Mouse (Mus musculus): ENCODE data around the gene Nup54. TPM values are rescaled to one million over a fixed set of nuclear protein-coding genes. Genes with fewer than 3 reads are reported as not detected.

Nup54 gene
- polyA plus RNA-seq, 1 experiment from 2014 or later: 53.0 TPM

- 81% methylated on average over 14 of the region's 14 CpGs for WGBS
- H3K36me3 ChIP-seq (ENCODE audit: control insufficient read depth, insufficient read depth, low read length): no peaks in the 10 kb centered on the region
- H3K27ac ChIP-seq (ENCODE audit: low read length): 0 out of 2 replicates have a peak overlapping the region, but pooled peaks have one; percentile 23
- no peak for ATAC-seq
- no peak overlapping the region for H3K9ac ChIP-seq (ENCODE audit: low read depth, low read length)
- H3K4me2 ChIP-seq (ENCODE audit: low read depth, low read length): no peak overlapping the region
- H3K4me3 ChIP-seq (ENCODE audit: low read length): no peak overlapping the region
- H3K27me3 ChIP-seq (replicated peaks; ENCODE audit: control insufficient read depth, insufficient read depth, low read length): no peaks in the 10 kb centered on the region
- peaks cover 16% of the 10 kb centered on the region for H3K4me1 ChIP-seq (ENCODE audit: control insufficient read depth, insufficient read depth, low read length)
- H3K9me3 ChIP-seq (ENCODE audit: control insufficient read depth, low read length): no peaks in the 10 kb centered on the region
Measured at GRCm38 (mm10) chr5:92371361-92371976, 63.5 kb downstream of the Nup54 start.

GRCm38 (mm10) chr5:92370891-92371290 is 64.1 kb downstream of the Nup54 start:
- Histone ChIP-seq H3K9me3 (ENCODE audit: control insufficient read depth, low read length) (no peaks in the 10 kb centered on the region), H3K4me3 (ENCODE audit: low read length) (no peak overlapping the region), H3K27me3 (replicated peaks; ENCODE audit: control insufficient read depth, insufficient read depth, low read length) (no peaks in the 10 kb centered on the region), H3K27ac (ENCODE audit: low read length) (0 out of 2 replicates have a peak overlapping the region, but pooled peaks have one; percentile 23), H3K4me2 (ENCODE audit: low read depth, low read length) (no peak overlapping the region), H3K9ac (ENCODE audit: low read depth, low read length) (no peak overlapping the region), H3K4me1 (ENCODE audit: control insufficient read depth, insufficient read depth, low read length) (peaks cover 19% of the 10 kb centered on the region), H3K36me3 (ENCODE audit: control insufficient read depth, insufficient read depth, low read length) (no peaks in the 10 kb centered on the region)
- no peak for ATAC-seq
- 69% methylated on average over 6 of the region's 6 CpGs for WGBS

DNA sequence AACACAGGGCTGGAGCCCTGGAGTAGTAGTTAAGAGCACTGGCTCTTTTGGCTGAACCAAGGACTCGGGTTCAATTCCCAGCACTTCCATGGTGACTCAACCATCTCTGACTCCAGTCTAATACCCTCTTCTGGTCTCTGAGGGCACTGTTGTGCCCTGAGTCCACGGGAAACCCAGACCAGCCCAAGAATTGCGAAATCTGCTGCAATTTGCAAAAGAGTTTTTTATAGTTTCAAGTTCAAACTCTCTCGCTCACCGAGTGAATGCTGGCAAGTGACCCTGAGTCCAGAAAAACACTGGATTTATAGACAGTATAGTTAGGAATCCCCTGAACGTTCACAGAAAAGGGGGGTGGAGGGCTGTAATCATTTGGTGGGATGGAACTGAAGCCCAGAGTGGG is 64.6 kb downstream of the Nup54 start:
- Histone ChIP-seq H3K9ac (ENCODE audit: low read depth, low read length) (no peak overlapping the region), H3K27me3 (replicated peaks; ENCODE audit: control insufficient read depth, insufficient read depth, low read length) (no peaks in the 10 kb centered on the region), H3K4me2 (ENCODE audit: low read depth, low read length) (no peak overlapping the region), H3K27ac (ENCODE audit: low read length) (0 out of 2 replicates have a peak overlapping the region, but pooled peaks have one; percentile 23), H3K4me3 (ENCODE audit: low read length) (no peak overlapping the region), H3K4me1 (ENCODE audit: control insufficient read depth, insufficient read depth, low read length) (peaks cover 19% of the 10 kb centered on the region), H3K36me3 (ENCODE audit: control insufficient read depth, insufficient read depth, low read length) (no peaks in the 10 kb centered on the region), H3K9me3 (ENCODE audit: control insufficient read depth, low read length) (no peaks in the 10 kb centered on the region)
- WGBS: 60% methylated on average over 6 of the region's 6 CpGs
- ATAC-seq: no peak

DNA sequence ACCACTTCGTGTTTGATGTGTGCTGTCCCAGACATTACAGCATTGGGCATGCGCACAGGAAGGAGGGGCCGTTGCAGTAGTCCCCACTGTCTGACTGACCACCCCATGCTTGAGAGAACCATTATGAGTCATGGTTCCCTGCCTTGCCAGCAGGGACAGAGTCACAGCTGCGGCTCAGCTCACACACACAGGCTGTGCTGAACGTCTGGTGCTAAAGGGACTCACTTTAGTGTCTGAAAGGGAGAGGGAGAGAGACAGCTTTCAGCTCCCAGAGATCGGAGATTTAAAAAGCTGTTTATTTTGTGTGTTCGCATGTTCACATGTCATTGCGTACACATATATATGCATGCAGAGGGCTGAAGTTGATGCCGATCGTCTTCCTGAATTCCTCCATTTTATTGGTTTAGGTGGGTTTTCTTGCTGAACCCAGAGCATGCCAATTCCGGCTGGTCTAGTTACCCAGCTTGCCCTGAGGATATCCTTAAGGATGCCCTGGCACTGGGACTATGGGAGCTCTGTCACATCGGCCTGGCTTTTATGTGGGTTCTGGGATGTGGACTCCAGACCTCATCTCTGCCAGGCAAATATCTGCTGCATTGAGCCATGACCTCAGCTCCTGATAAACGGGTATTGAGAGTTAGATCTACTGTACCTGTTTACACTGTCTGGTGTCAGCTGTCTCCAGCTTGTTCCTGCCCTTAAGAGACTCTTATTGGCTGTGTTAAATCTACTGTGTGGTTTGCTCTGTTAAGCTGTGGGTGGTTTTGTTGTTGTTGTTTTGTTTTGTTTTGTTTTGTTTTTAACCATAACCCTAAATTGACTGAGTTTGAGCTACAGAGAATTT is 65.6 kb downstream of the Nup54 start:
- Histone ChIP-seq H3K27ac (ENCODE audit: low read length) (no peak overlapping the region), H3K9me3 (ENCODE audit: control insufficient read depth, low read length) (no peaks in the 10 kb centered on the region), H3K4me1 (ENCODE audit: control insufficient read depth, insufficient read depth, low read length) (peaks cover 16% of the 10 kb centered on the region), H3K4me2 (ENCODE audit: low read depth, low read length) (no peak overlapping the region), H3K4me3 (ENCODE audit: low read length) (no peak overlapping the region), H3K9ac (ENCODE audit: low read depth, low read length) (no peak overlapping the region), H3K36me3 (ENCODE audit: control insufficient read depth, insufficient read depth, low read length) (no peaks in the 10 kb centered on the region), H3K27me3 (replicated peaks; ENCODE audit: control insufficient read depth, insufficient read depth, low read length) (no peaks in the 10 kb centered on the region)
- ATAC-seq: peak; percentile 61
- 57% methylated on average over 13 of the region's 13 CpGs for WGBS

DNA sequence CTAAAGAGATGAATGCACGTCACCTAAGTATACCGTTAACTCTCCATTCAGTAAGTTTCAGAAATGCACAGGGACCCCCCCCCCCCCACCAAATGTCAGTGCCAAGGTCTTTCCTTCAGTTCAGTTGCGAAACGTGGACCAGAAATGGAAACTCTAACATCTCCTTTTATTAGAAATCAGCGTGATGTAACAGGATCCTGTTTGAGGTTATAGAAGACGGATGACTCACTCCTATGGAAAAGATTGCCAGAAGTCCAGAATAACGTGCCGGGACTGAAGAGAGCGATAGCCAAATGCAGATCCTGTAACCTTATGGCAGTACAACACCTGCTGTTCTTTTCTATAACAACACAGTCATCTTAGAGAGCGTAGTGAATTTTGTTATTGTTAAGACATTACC is 66.6 kb downstream of the Nup54 start:
- no peak overlapping the region for H3K4me2 ChIP-seq (ENCODE audit: low read depth, low read length)
- H3K9me3 ChIP-seq (ENCODE audit: control insufficient read depth, low read length): no peaks in the 10 kb centered on the region
- no peaks in the 10 kb centered on the region for H3K27me3 ChIP-seq (replicated peaks; ENCODE audit: control insufficient read depth, insufficient read depth, low read length)
- peaks cover 16% of the 10 kb centered on the region for H3K4me1 ChIP-seq (ENCODE audit: control insufficient read depth, insufficient read depth, low read length)
- no peak for ATAC-seq
- H3K27ac ChIP-seq (ENCODE audit: low read length): no peak overlapping the region
- H3K36me3 ChIP-seq (ENCODE audit: control insufficient read depth, insufficient read depth, low read length): no peaks in the 10 kb centered on the region
- 61% methylated on average over 10 of the region's 10 CpGs for WGBS
- no peak overlapping the region for H3K9ac ChIP-seq (ENCODE audit: low read depth, low read length)
- H3K4me3 ChIP-seq (ENCODE audit: low read length): no peak overlapping the region

GRCm38 (mm10) chr5:92366565-92366964 is 68.5 kb downstream of the Nup54 start:
- peak overlapping the region; percentile 43 for H3K4me2 ChIP-seq (ENCODE audit: low read depth, low read length)
- H3K27me3 ChIP-seq (replicated peaks; ENCODE audit: control insufficient read depth, insufficient read depth, low read length): no peaks in the 10 kb centered on the region
- peak; percentile 58 for ATAC-seq
- H3K4me3 ChIP-seq (ENCODE audit: low read length): no peak overlapping the region
- no peaks in the 10 kb centered on the region for H3K36me3 ChIP-seq (ENCODE audit: control insufficient read depth, insufficient read depth, low read length)
- peaks cover 18% of the 10 kb centered on the region for H3K4me1 ChIP-seq (ENCODE audit: control insufficient read depth, insufficient read depth, low read length)
- no peak overlapping the region for H3K9ac ChIP-seq (ENCODE audit: low read depth, low read length)
- H3K9me3 ChIP-seq (ENCODE audit: control insufficient read depth, low read length): no peaks in the 10 kb centered on the region
- 43% methylated on average over 6 of the region's 6 CpGs for WGBS
- H3K27ac ChIP-seq (ENCODE audit: low read length): peak overlapping the region; percentile 51

Small RNA genes lying within 50 kb of the gene (microRNA-seq; reads per million reads assigned to microRNA genes)
- gene Mir6415: not detected

Other genes with a start within 250 kb of the Nup54 start
- gene U90926, start 219.8 kb downstream of the Nup54 start, polyA plus RNA-seq (2015; fragmentation: Nextera tagmentation; extraction: Ambion mirVana): not detected in 2 replicates
- 0.57 and 0.88 TPM in 2 replicates for gene Ppef2, start 178.9 kb downstream of the Nup54 start, polyA plus RNA-seq (2015; fragmentation: Nextera tagmentation; extraction: Ambion mirVana)
- gene Naaa, start 157.0 kb downstream of the Nup54 start, polyA plus RNA-seq (2015; fragmentation: Nextera tagmentation; extraction: Ambion mirVana): 30.8 and 32.2 TPM in 2 replicates
- gene Sdad1, start 124.7 kb downstream of the Nup54 start, polyA plus RNA-seq (2015; fragmentation: Nextera tagmentation; extraction: Ambion mirVana): 32.8 and 35.8 TPM in 2 replicates
- 0.16 TPM in 1 of 2 replicates, not detected in the other for gene Cxcl9, start 107.1 kb downstream of the Nup54 start, polyA plus RNA-seq (2015; fragmentation: Nextera tagmentation; extraction: Ambion mirVana)
- gene Art3, start 103.4 kb downstream of the Nup54 start, polyA plus RNA-seq (2015; fragmentation: Nextera tagmentation; extraction: Ambion mirVana): 4.4 and 5.6 TPM in 2 replicates
- gene Cxcl10, start 86.3 kb downstream of the Nup54 start, polyA plus RNA-seq (2015; fragmentation: Nextera tagmentation; extraction: Ambion mirVana): 2.0 and 3.3 TPM in 2 replicates
- 12.9 and 13.5 TPM in 2 replicates for gene Scarb2, start 71.6 kb upstream of the Nup54 start, polyA plus RNA-seq (2015; fragmentation: Nextera tagmentation; extraction: Ambion mirVana)
- 0.18 and 0.29 TPM in 2 replicates for gene Fam47e, start 119.8 kb upstream of the Nup54 start, polyA plus RNA-seq (2015; fragmentation: Nextera tagmentation; extraction: Ambion mirVana)
- 37.0 and 38.1 TPM in 2 replicates for gene Stbd1, start 167.8 kb upstream of the Nup54 start, polyA plus RNA-seq (2015; fragmentation: Nextera tagmentation; extraction: Ambion mirVana)
- 0.88 and 1.2 TPM in 2 replicates for gene Ccdc158, start 240.1 kb upstream of the Nup54 start, polyA plus RNA-seq (2015; fragmentation: Nextera tagmentation; extraction: Ambion mirVana)
- gene Shroom3, start 248.2 kb upstream of the Nup54 start, polyA plus RNA-seq (2015; fragmentation: Nextera tagmentation; extraction: Ambion mirVana): 6.0 and 6.4 TPM in 2 replicates

Data from intestine, embryonic 16.5 days (tissue).